Mouse (Mus musculus): ENCODE results near the gene Rara. TPM values are rescaled to one million over a fixed set of nuclear protein-coding genes. Genes with fewer than 3 reads are reported as not detected.

Gene Rara
- polyA plus RNA-seq, 1 experiment from 2014 or later: 8.2 TPM

GRCm38 (mm10) chr11:98959437-98960312, 32.1 kb downstream of the Rara start:
- DNase-seq (ENCODE audit: low spot score) (peak; percentile 78), ATAC-seq (peak; percentile 19; the same call in 1 of the 2 replicates)
- peak overlapping the region; percentile 57 for H3K4me3 ChIP-seq (ENCODE audit: low read depth, low read length)
- no peaks in the 10 kb centered on the region for H3K36me3 ChIP-seq (ENCODE audit: control insufficient read depth, insufficient read depth, low read length)
- H3K9me3 ChIP-seq (replicated peaks; ENCODE audit: control insufficient read depth, low read length): no peaks in the 10 kb centered on the region
- peaks cover 10% of the 10 kb centered on the region; the same call in 1 of the 2 replicates for H3K27me3 ChIP-seq (replicated peaks; ENCODE audit: control insufficient read depth, insufficient read depth, low read length)
- under 1% methylated on average over 43 of the region's 43 CpGs for WGBS
- peak overlapping the region; percentile 100 for H3K4me2 ChIP-seq (ENCODE audit: low read length)
- H3K9ac ChIP-seq (ENCODE audit: low read length): peak overlapping the region; percentile 70
- peaks cover 55% of the 10 kb centered on the region for H3K4me1 ChIP-seq (ENCODE audit: control insufficient read depth, insufficient read depth, low read length)
- H3K27ac ChIP-seq (ENCODE audit: low read depth, low read length): peak overlapping the region; percentile 53; the same call in 1 of the 2 replicates

GRCm38 (mm10) chr11:98960313-98960906, 32.8 kb downstream of the Rara start:
- ATAC-seq (peak; percentile 15), DNase-seq (ENCODE audit: low spot score) (no peak)
- Histone ChIP-seq H3K36me3 (ENCODE audit: control insufficient read depth, insufficient read depth, low read length) (no peaks in the 10 kb centered on the region), H3K9ac (ENCODE audit: low read length) (peak overlapping the region; percentile 70), H3K27ac (ENCODE audit: low read depth, low read length) (0 out of 2 replicates have a peak overlapping the region, but pooled peaks have one; percentile 27), H3K9me3 (replicated peaks; ENCODE audit: control insufficient read depth, low read length) (no peaks in the 10 kb centered on the region), H3K4me2 (ENCODE audit: low read length) (peak overlapping the region; percentile 100), H3K4me1 (ENCODE audit: control insufficient read depth, insufficient read depth, low read length) (peaks cover 55% of the 10 kb centered on the region), H3K4me3 (ENCODE audit: low read depth, low read length) (peak overlapping the region; percentile 57), H3K27me3 (replicated peaks; ENCODE audit: control insufficient read depth, insufficient read depth, low read length) (peaks cover 10% of the 10 kb centered on the region; the same call in 1 of the 2 replicates)
- under 1% methylated on average over 50 of the region's 53 CpGs for WGBS

GRCm38 (mm10) chr11:98961051-98961592, 33.5 kb downstream of the Rara start:
- H3K4me3 ChIP-seq (ENCODE audit: low read depth, low read length): peak overlapping the region; percentile 57
- no peaks in the 10 kb centered on the region for H3K9me3 ChIP-seq (replicated peaks; ENCODE audit: control insufficient read depth, low read length)
- H3K27ac ChIP-seq (ENCODE audit: low read depth, low read length): no peak overlapping the region
- peaks cover 10% of the 10 kb centered on the region; the same call in 1 of the 2 replicates for H3K27me3 ChIP-seq (replicated peaks; ENCODE audit: control insufficient read depth, insufficient read depth, low read length)
- peak overlapping the region; percentile 70 for H3K9ac ChIP-seq (ENCODE audit: low read length)
- H3K36me3 ChIP-seq (ENCODE audit: control insufficient read depth, insufficient read depth, low read length): no peaks in the 10 kb centered on the region
- ATAC-seq: no peak
- H3K4me2 ChIP-seq (ENCODE audit: low read length): peak overlapping the region; percentile 100
- peaks cover 59% of the 10 kb centered on the region for H3K4me1 ChIP-seq (ENCODE audit: control insufficient read depth, insufficient read depth, low read length)
- 8% methylated on average over 18 of the region's 18 CpGs for WGBS
- DNase-seq (ENCODE audit: low spot score): no peak

GRCm38 (mm10) chr11:98961766-98962165, 34.1 kb downstream of the Rara start:
- no peak for DNase-seq (ENCODE audit: low spot score)

GRCm38 (mm10) chr11:98962421-98963095, 34.9 kb downstream of the Rara start:
- peak overlapping the region; percentile 62; the same call in 1 of the 2 replicates for H3K9ac ChIP-seq (ENCODE audit: low read length)
- no peaks in the 10 kb centered on the region for H3K9me3 ChIP-seq (replicated peaks; ENCODE audit: control insufficient read depth, low read length)
- DNase-seq (ENCODE audit: low spot score) (no peak), ATAC-seq (no peak)
- H3K36me3 ChIP-seq (ENCODE audit: control insufficient read depth, insufficient read depth, low read length): no peaks in the 10 kb centered on the region
- H3K4me1 ChIP-seq (ENCODE audit: control insufficient read depth, insufficient read depth, low read length): peaks cover 73% of the 10 kb centered on the region
- H3K4me3 ChIP-seq (ENCODE audit: low read depth, low read length): peak overlapping the region; percentile 30
- peak overlapping the region; percentile 71; the same call in 1 of the 2 replicates for H3K27ac ChIP-seq (ENCODE audit: low read depth, low read length)
- WGBS: 14% methylated on average over 12 of the region's 12 CpGs
- peaks cover 10% of the 10 kb centered on the region; the same call in 1 of the 2 replicates for H3K27me3 ChIP-seq (replicated peaks; ENCODE audit: control insufficient read depth, insufficient read depth, low read length)
- peak overlapping the region; percentile 100 for H3K4me2 ChIP-seq (ENCODE audit: low read length)

More at GRCm38 (mm10) chr11:98961766-98962165, 34.1 kb downstream of the Rara start:
- no peaks in the 10 kb centered on the region for H3K36me3 ChIP-seq (ENCODE audit: control insufficient read depth, insufficient read depth, low read length)
- ATAC-seq: no peak
- WGBS: 8% methylated on average over 8 of the region's 8 CpGs
- no peaks in the 10 kb centered on the region for H3K9me3 ChIP-seq (replicated peaks; ENCODE audit: control insufficient read depth, low read length)
- peaks cover 10% of the 10 kb centered on the region; the same call in 1 of the 2 replicates for H3K27me3 ChIP-seq (replicated peaks; ENCODE audit: control insufficient read depth, insufficient read depth, low read length)
- peak overlapping the region; percentile 100 for H3K4me2 ChIP-seq (ENCODE audit: low read length)
- peak overlapping the region; percentile 57 for H3K4me3 ChIP-seq (ENCODE audit: low read depth, low read length)
- peak overlapping the region; percentile 70 for H3K9ac ChIP-seq (ENCODE audit: low read length)
- H3K4me1 ChIP-seq (ENCODE audit: control insufficient read depth, insufficient read depth, low read length): peaks cover 65% of the 10 kb centered on the region
- H3K27ac ChIP-seq (ENCODE audit: low read depth, low read length): no peak overlapping the region

- Histone ChIP-seq H3K27me3 (replicated peaks; ENCODE audit: control insufficient read depth, insufficient read depth, low read length) (peaks cover 10% of the 10 kb centered on the region; the same call in 1 of the 2 replicates), H3K27ac (ENCODE audit: low read depth, low read length) (peak overlapping the region; percentile 71), H3K9ac (ENCODE audit: low read length) (peak overlapping the region; percentile 62), H3K4me1 (ENCODE audit: control insufficient read depth, insufficient read depth, low read length) (peaks cover 82% of the 10 kb centered on the region), H3K4me3 (ENCODE audit: low read depth, low read length) (peak overlapping the region; percentile 30), H3K36me3 (ENCODE audit: control insufficient read depth, insufficient read depth, low read length) (no peaks in the 10 kb centered on the region), H3K4me2 (ENCODE audit: low read length) (peak overlapping the region; percentile 100), H3K9me3 (replicated peaks; ENCODE audit: control insufficient read depth, low read length) (no peaks in the 10 kb centered on the region)
- ATAC-seq (peak; percentile 69), DNase-seq (ENCODE audit: low spot score) (peak; percentile 87)
- WGBS: 1% methylated on average over 28 of the region's 32 CpGs
These were observed 35.8 kb downstream of the Rara start for GRCm38 (mm10) chr11:98963191-98964021.

- H3K4me1 ChIP-seq (ENCODE audit: control insufficient read depth, insufficient read depth, low read length): peaks cover 88% of the 10 kb centered on the region
- WGBS: 27% methylated on average over 6 of the region's 6 CpGs
- no peaks in the 10 kb centered on the region for H3K36me3 ChIP-seq (ENCODE audit: control insufficient read depth, insufficient read depth, low read length)
- H3K9ac ChIP-seq (ENCODE audit: low read length): peak overlapping the region; percentile 62; the same call in 1 of the 2 replicates
- DNase-seq (ENCODE audit: low spot score): no peak
- peak overlapping the region; percentile 30; the same call in 1 of the 2 replicates for H3K4me3 ChIP-seq (ENCODE audit: low read depth, low read length)
- no peak for ATAC-seq
- H3K4me2 ChIP-seq (ENCODE audit: low read length): peak overlapping the region; percentile 100
- no peak overlapping the region for H3K27ac ChIP-seq (ENCODE audit: low read depth, low read length)
- H3K27me3 ChIP-seq (replicated peaks; ENCODE audit: control insufficient read depth, insufficient read depth, low read length): peaks cover 10% of the 10 kb centered on the region; the same call in 1 of the 2 replicates
- no peaks in the 10 kb centered on the region for H3K9me3 ChIP-seq (replicated peaks; ENCODE audit: control insufficient read depth, low read length)
These were observed 36.6 kb downstream of the Rara start for GRCm38 (mm10) chr11:98964201-98964615.

Measured in forebrain, embryonic 14.5 days (tissue).